Mouse (Mus musculus): ENCODE results near the gene Cald1. TPM values are rescaled to one million over a fixed set of nuclear protein-coding genes. Genes with fewer than 3 reads are reported as not detected.

The Cald1 gene
- polyA plus RNA-seq, 2 experiments = 24.9 to 45.1 TPM

GRCm38 (mm10) chr6:34599631-34600111, 1.4 kb downstream of the Cald1 start:
- DNase-seq (ENCODE audit: low read depth in 3 of 3, low spot score in 3 of 3) (no peak), ATAC-seq (ENCODE audit: insufficient read depth) (no peak)
- Histone ChIP-seq H3K9ac (replicated peaks) (no peak overlapping the region), H3K4me1 (replicated peaks; ENCODE audit: control insufficient read depth in 2 of 2, insufficient read depth in 2 of 2, low read length in 1 of 2) (peaks cover 0 to 2% of the 10 kb centered on the region in 2 experiments; a peak in 1 of 4 replicates), H3K27ac (no peak overlapping the region), H3K9me3 (ENCODE audit: control insufficient read depth, low read length) (no peaks in the 10 kb centered on the region), H3K4me3 (ENCODE audit: insufficient read depth in 1 of 2, low read depth in 2 of 2, low read length in 2 of 2) (peak overlapping the region in 1 of 2 experiments; percentile 40; a peak in 1 of 4 replicates), H3K4me2 (ENCODE audit: low read depth) (no peak overlapping the region), H3K36me3 (replicated peaks; ENCODE audit: control insufficient read depth, insufficient read depth, low read depth) (no peaks in the 10 kb centered on the region), H3K27me3 (ENCODE audit: control insufficient read depth, insufficient read depth, low read length) (no peaks in the 10 kb centered on the region)
- 48% methylated on average over 10 of the region's 10 CpGs for WGBS (ENCODE audit: insufficient replicate concordance)
- TF ChIP-seq CTCF (IDR thresholded peaks at IDR 0.05; ENCODE audit: low read depth) (no peak), EP300 (IDR thresholded peaks at IDR 0.05; ENCODE audit: low read depth) (no peak)

DNA sequence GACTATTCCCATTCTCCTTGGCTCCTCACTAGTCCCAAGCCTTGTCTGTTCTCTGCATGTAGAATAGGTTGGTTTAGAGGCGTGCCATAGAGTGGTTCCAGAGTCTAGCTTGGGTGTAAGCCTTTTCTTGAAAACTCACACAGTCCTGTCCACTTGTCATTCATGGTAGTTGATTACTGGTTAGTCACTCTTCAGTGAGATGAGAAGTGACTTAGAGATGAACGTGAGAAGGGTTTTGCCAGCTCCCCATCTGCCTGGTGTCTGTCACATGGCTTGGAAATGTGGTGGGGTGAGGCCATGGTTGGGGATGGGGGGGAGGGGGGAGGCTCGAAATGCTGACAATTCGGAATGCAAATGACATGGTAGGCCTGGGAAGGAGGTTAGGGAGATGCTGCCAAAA, 2.5 kb downstream of the Cald1 start:
- Histone ChIP-seq H3K9me3 (ENCODE audit: control insufficient read depth, low read length) (no peaks in the 10 kb centered on the region), H3K9ac (replicated peaks) (no peak overlapping the region), H3K36me3 (replicated peaks; ENCODE audit: control insufficient read depth, insufficient read depth, low read depth) (no peaks in the 10 kb centered on the region), H3K27ac (no peak overlapping the region), H3K4me1 (replicated peaks; ENCODE audit: control insufficient read depth in 2 of 2, insufficient read depth in 2 of 2, low read length in 1 of 2) (peaks cover 0 to 2% of the 10 kb centered on the region in 2 experiments; a peak in 1 of 4 replicates), H3K4me2 (ENCODE audit: low read depth) (no peak overlapping the region), H3K27me3 (ENCODE audit: control insufficient read depth, insufficient read depth, low read length) (no peaks in the 10 kb centered on the region), H3K4me3 (ENCODE audit: insufficient read depth in 1 of 2, low read depth in 2 of 2, low read length in 2 of 2) (no peak overlapping the region)
- ATAC-seq (ENCODE audit: insufficient read depth) (no peak), DNase-seq (ENCODE audit: low read depth in 3 of 3, low spot score in 3 of 3) (no peak)
- WGBS (ENCODE audit: insufficient replicate concordance) = 54% methylated on average over 4 of the region's 4 CpGs
- TF ChIP-seq EP300 (IDR thresholded peaks at IDR 0.05; ENCODE audit: low read depth) (no peak), CTCF (IDR thresholded peaks at IDR 0.05; ENCODE audit: low read depth) (no peak)

DNA sequence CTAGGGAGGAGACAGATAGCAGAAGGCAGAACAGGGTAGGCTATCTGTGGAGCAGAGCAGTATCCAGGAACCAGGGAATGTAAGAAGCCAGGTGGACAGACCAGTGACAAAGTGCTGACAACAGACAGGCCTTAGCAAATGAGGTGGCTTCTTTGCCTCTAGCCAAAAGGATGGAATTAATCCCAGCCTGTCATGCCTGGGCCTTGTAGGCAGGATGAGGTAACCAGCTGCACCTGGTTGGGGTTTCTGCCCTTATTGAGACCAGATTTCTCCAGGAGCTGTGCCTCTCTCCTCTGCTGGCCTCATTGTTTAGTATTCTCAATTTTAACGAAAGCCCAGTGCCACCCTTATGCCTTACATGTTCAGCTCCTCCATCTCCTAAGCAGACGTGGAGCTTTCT, 3.8 kb downstream of the Cald1 start:
- no peak for DNase-seq (ENCODE audit: low read depth in 3 of 3, low spot score in 3 of 3)
- Histone ChIP-seq H3K27me3 (ENCODE audit: control insufficient read depth, insufficient read depth, low read length) (no peaks in the 10 kb centered on the region), H3K4me2 (ENCODE audit: low read depth) (no peak overlapping the region), H3K36me3 (replicated peaks; ENCODE audit: control insufficient read depth, insufficient read depth, low read depth) (no peaks in the 10 kb centered on the region), H3K27ac (no peak overlapping the region), H3K9ac (replicated peaks) (no peak overlapping the region), H3K9me3 (ENCODE audit: control insufficient read depth, low read length) (no peaks in the 10 kb centered on the region), H3K4me3 (ENCODE audit: insufficient read depth in 1 of 2, low read depth in 2 of 2, low read length in 2 of 2) (no peak overlapping the region), H3K4me1 (replicated peaks; ENCODE audit: control insufficient read depth in 2 of 2, insufficient read depth in 2 of 2, low read length in 1 of 2) (0 out of 4 replicates have a peak, but pooled peaks cover 0 to 2% of the 10 kb centered on the region in 2 experiments)
- WGBS (ENCODE audit: insufficient replicate concordance) = 42% methylated on average over 2 of the region's 2 CpGs
- no peak for ATAC-seq (ENCODE audit: insufficient read depth)
- TF ChIP-seq CTCF (IDR thresholded peaks at IDR 0.05; ENCODE audit: low read depth) (no peak), EP300 (IDR thresholded peaks at IDR 0.05; ENCODE audit: low read depth) (no peak)

DNA sequence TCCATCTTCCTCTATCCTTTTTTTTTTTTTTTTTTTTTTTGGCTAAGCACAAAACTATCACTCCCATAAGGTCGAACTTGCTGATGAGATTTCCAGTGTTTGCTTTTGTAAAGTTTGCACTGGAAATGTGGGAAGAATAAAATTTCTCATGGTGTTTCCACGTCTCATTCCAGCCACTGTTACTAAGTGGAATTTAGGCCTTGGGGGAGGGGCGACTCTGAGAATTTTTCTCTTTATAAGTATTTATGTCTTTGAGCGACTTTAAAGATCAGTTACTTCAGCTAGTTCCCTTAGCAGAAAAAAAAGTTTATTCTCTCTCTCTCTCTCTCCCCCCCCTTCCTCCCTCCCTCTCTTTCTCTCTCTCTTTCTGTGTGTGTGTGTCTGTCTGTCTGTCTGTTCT, 8.1 kb downstream of the Cald1 start:
- Histone ChIP-seq H3K27ac (no peak overlapping the region), H3K4me2 (ENCODE audit: low read depth) (no peak overlapping the region), H3K27me3 (ENCODE audit: control insufficient read depth, insufficient read depth, low read length) (no peaks in the 10 kb centered on the region), H3K36me3 (replicated peaks; ENCODE audit: control insufficient read depth, insufficient read depth, low read depth) (no peaks in the 10 kb centered on the region), H3K9ac (replicated peaks) (no peak overlapping the region), H3K4me1 (replicated peaks; ENCODE audit: control insufficient read depth in 2 of 2, insufficient read depth in 2 of 2, low read length in 1 of 2) (peaks cover 0 to 17% of the 10 kb centered on the region in 2 experiments; a peak in 2 of 4 replicates), H3K4me3 (ENCODE audit: insufficient read depth in 1 of 2, low read depth in 2 of 2, low read length in 2 of 2) (no peak overlapping the region), H3K9me3 (ENCODE audit: control insufficient read depth, low read length) (no peaks in the 10 kb centered on the region)
- DNase-seq (ENCODE audit: low read depth in 3 of 3, low spot score in 3 of 3) (no peak), ATAC-seq (ENCODE audit: insufficient read depth) (no peak)
- WGBS (ENCODE audit: insufficient replicate concordance) = 45% methylated on average over 4 of the region's 4 CpGs
- TF ChIP-seq CTCF (IDR thresholded peaks at IDR 0.05; ENCODE audit: low read depth) (no peak), EP300 (IDR thresholded peaks at IDR 0.05; ENCODE audit: low read depth) (no peak)

GRCm38 (mm10) chr6:34608603-34609002, 10.3 kb downstream of the Cald1 start:
- H3K4me2 ChIP-seq (ENCODE audit: low read depth) = no peak overlapping the region
- no peak overlapping the region for H3K27ac ChIP-seq
- no peak for TF ChIP-seq EP300 (IDR thresholded peaks at IDR 0.05; ENCODE audit: low read depth)
- no peak for TF ChIP-seq CTCF (IDR thresholded peaks at IDR 0.05; ENCODE audit: low read depth)
- no peak overlapping the region for H3K4me3 ChIP-seq (ENCODE audit: insufficient read depth in 1 of 2, low read depth in 2 of 2, low read length in 2 of 2)
- H3K4me1 ChIP-seq (replicated peaks; ENCODE audit: control insufficient read depth in 2 of 2, insufficient read depth in 2 of 2, low read length in 1 of 2) = peaks cover 0 to 19% of the 10 kb centered on the region in 2 experiments; a peak in 2 of 4 replicates
- H3K27me3 ChIP-seq (ENCODE audit: control insufficient read depth, insufficient read depth, low read length) = no peaks in the 10 kb centered on the region
- DNase-seq (ENCODE audit: low read depth in 3 of 3, low spot score in 3 of 3) (no peak), ATAC-seq (ENCODE audit: insufficient read depth) (no peak)
- no peaks in the 10 kb centered on the region for H3K36me3 ChIP-seq (replicated peaks; ENCODE audit: control insufficient read depth, insufficient read depth, low read depth)
- H3K9ac ChIP-seq (replicated peaks) = no peak overlapping the region
- no peaks in the 10 kb centered on the region for H3K9me3 ChIP-seq (ENCODE audit: control insufficient read depth, low read length)
- WGBS (ENCODE audit: insufficient replicate concordance) = 51% methylated on average over 3 of the region's 3 CpGs
